Mouse (Mus musculus): Measurements from ENCODE around the gene Ybx3.

Ybx3 gene

GRCm38 (mm10) chr6:131327076-131327475 is 61.2 kb downstream of the Ybx3 start:
- DNase-seq = no peak

DNA sequence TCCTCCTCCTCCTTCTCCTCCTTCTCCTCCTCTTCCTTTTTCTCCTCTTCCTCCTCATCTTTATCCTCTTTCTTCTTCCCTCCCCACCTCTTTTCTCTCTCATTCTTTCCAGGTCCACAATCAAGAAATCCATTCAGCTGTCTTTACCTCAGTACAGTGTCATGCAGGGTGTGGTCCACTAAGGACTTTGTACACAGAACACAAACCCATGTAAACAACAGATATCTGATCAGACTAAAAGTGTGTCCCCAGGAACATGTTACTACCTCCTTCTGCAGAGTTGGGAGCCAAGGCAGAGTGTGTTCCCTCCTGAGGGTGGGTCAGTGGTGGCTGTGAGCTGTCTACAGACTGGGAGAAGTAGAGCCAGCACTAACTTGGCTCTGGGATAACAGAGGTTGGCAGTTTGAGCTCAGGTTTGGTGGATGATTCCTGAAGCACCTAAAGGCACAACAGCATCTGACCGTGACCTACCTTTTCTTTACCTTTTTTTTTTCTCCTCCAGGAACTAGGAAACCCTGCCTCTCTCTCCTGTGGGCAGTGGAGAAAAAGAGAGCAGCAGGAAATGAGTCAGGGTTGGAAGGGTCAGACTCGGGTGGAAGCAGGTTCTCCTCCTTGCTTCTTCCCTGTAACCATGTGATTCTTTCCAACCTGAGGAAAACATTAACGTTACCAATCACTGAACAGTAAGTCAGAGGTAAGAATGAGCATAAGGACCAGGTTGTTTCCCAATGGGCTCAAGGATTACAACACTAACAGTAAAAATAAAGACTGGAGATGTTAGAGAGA is 66.2 kb downstream of the Ybx3 start:
- DNase-seq = no peak

GRCm38 (mm10) chr6:131316155-131317101 is 71.8 kb downstream of the Ybx3 start:
- no peak for DNase-seq

All from right cerebral cortex, adult 18-20 months (tissue).